Mouse (Mus musculus) mouse embryonic stem cell (cell line): ENCODE data around the gene 2310022A10Rik.

ENCODE experiments used
- in situ Hi-C, 2 experiments: fragments of 300-500 bp; cut with MboI; formaldehyde crosslinking; loops; 1 replicate in 1 of 2; 3 replicates in 1 of 2; pipeline ENCODE4 v1.14.3; 2019 to 2020; ENCODE audit warnings: low sequenced_read_pairs in 2 of 2, low pct_unique_long_range_greater_than_20kb in 1 of 2, mixed read lengths in 1 of 2; ENCODE audit not compliant: unreplicated experiment in 1 of 2

The 2310022A10Rik gene

GRCm38 (mm10) chr7:27552931-27553513 is at the start of gene 2310022A10Rik, which contains the start of gene Pld3:
TSS of gene 2310022A10Rik (plus strand) at chr7:27553233.
TSS of gene Pld3 (minus strand) at chr7:27553218.
- in situ Hi-C loops = no loop called here

- in situ Hi-C loops = no loop called here
Measured at GRCm38 (mm10) chr7:27506765-27507370, 46.2 kb upstream of the 2310022A10Rik start.

- in situ Hi-C loops = no loop called here
Measured at GRCm38 (mm10) chr7:27507711-27508647, 45.1 kb upstream of the 2310022A10Rik start.

GRCm38 (mm10) chr7:27508648-27509005 is 44.4 kb upstream of the 2310022A10Rik start:
- in situ Hi-C loops = no loop called here

GRCm38 (mm10) chr7:27510809-27511208 is 42.2 kb upstream of the 2310022A10Rik start:
- in situ Hi-C loops = no loop called here

GRCm38 (mm10) chr7:27514961-27515360 is 38.1 kb upstream of the 2310022A10Rik start:
- in situ Hi-C loops = no loop called here

GRCm38 (mm10) chr7:27518314-27518713 is 34.7 kb upstream of the 2310022A10Rik start:
- in situ Hi-C loops = no loop called here

- in situ Hi-C loops = loop anchor here in 1 of 2 experiments (5.0 kb wide), 1 partner anchor 83 kb away; no protein-coding TSS in a partner anchor
Measured at GRCm38 (mm10) chr7:27520104-27520503, 32.9 kb upstream of the 2310022A10Rik start.

GRCm38 (mm10) chr7:27520599-27520998 is 32.4 kb upstream of the 2310022A10Rik start:
- in situ Hi-C loops = loop anchor here in 1 of 2 experiments (5.0 kb wide), 1 partner anchor 83 kb away; no protein-coding TSS in a partner anchor

- in situ Hi-C loops = loop anchor here in 1 of 2 experiments (5.0 kb wide), 1 partner anchor 86 kb away; no protein-coding TSS in a partner anchor
Measured at GRCm38 (mm10) chr7:27522967-27523366, 30.1 kb upstream of the 2310022A10Rik start, which contains the start of gene Hipk4. TSS of gene Hipk4 (plus strand) at chr7:27523267.

GRCm38 (mm10) chr7:27523805-27524204 is 29.2 kb upstream of the 2310022A10Rik start:
- in situ Hi-C loops = loop anchor here in 1 of 2 experiments (5.0 kb wide), 1 partner anchor 87 kb away; no protein-coding TSS in a partner anchor

GRCm38 (mm10) chr7:27526039-27526827 is 26.8 kb upstream of the 2310022A10Rik start:
- in situ Hi-C loops = no loop called here

GRCm38 (mm10) chr7:27529070-27529469 is 24.0 kb upstream of the 2310022A10Rik start:
- in situ Hi-C loops = no loop called here

GRCm38 (mm10) chr7:27530937-27531336 is 22.1 kb upstream of the 2310022A10Rik start:
- in situ Hi-C loops = no loop called here

GRCm38 (mm10) chr7:27531707-27532106 is 21.3 kb upstream of the 2310022A10Rik start:
- in situ Hi-C loops = no loop called here

GRCm38 (mm10) chr7:27532480-27533050 is 20.5 kb upstream of the 2310022A10Rik start:
- in situ Hi-C loops = no loop called here

GRCm38 (mm10) chr7:27535386-27535785 is 17.6 kb upstream of the 2310022A10Rik start:
- in situ Hi-C loops = no loop called here

GRCm38 (mm10) chr7:27536618-27537017 is 16.4 kb upstream of the 2310022A10Rik start:
- in situ Hi-C loops = no loop called here
